Mouse (Mus musculus): Measurements from ENCODE around the gene Ache.

GRCm38 (mm10) chr5:137285986-137286385, 1.3 kb upstream of the Ache start:
- TF ChIP-seq CTCF (IDR thresholded peaks at IDR 0.05; ENCODE audit: extremely low read depth, insufficient read length, insufficient replicate concordance, low read depth, low read length): no peak
- TF ChIP-seq POLR2A (IDR thresholded peaks at IDR 0.05; ENCODE audit: low read depth, low read length): no peak

All from small intestine, adult 2 months (tissue).